Mouse (Mus musculus) heart, adult 2 months (tissue): Measurements from ENCODE around the gene Tom1l1. TPM values are rescaled to one million over a fixed set of nuclear protein-coding genes. Genes with fewer than 3 reads are reported as not detected.
A peak's percentile ranks its signal among the peaks of the same experiment; 100 is the strongest.

Experiments used
- DNase-seq, 2 experiments: peaks; one replicate each; pipeline ENCODE4 v3.0.0; 2021
- H3K27ac ChIP-seq: fragments of 200-600 bp; 2 replicates; pipeline ENCODE4 v1.8.1; 2022
- H3K27me3 ChIP-seq: fragments of 200-500 bp; 2 replicates; pipeline ENCODE4 v1.6.1; 2012; ENCODE audit warnings: mild to moderate bottlenecking, low read length, inconsistent platforms, mixed read lengths; ENCODE audit not compliant: control insufficient read depth, insufficient read depth
- H3K36me3 ChIP-seq: fragments of 200-500 bp; 2 replicates; pipeline ENCODE4 v1.6.1; 2012; ENCODE audit warnings: low read length, inconsistent platforms; ENCODE audit not compliant: control insufficient read depth, insufficient read depth
- H3K4me1 ChIP-seq: fragments of 200-500 bp; 2 replicates; pipeline ENCODE4 v1.6.1; 2011; ENCODE audit warnings: low read length; ENCODE audit not compliant: control insufficient read depth, insufficient read depth
- H3K4me3 ChIP-seq: fragments of 200-600 bp; 2 replicates; pipeline ENCODE4 v1.8.1; 2022
- H3K79me2 ChIP-seq: fragments of 200-500 bp; replicated peaks from 2 replicates; pipeline ENCODE4 v1.6.1; 2012; ENCODE audit warnings: mild to moderate bottlenecking, inconsistent platforms, low read length, moderate library complexity, mixed read lengths; ENCODE audit not compliant: control insufficient read depth, insufficient read depth
- H3K9ac ChIP-seq: fragments of 200-500 bp; 2 replicates; pipeline ENCODE4 v1.6.1; 2012; ENCODE audit warnings: low read depth, mild to moderate bottlenecking, control low read depth, inconsistent platforms, low read length, mixed read lengths
- CTCF ChIP-seq: fragments of 200-600 bp; IDR thresholded peaks from 2 replicates; pipeline ENCODE4 v1.8.1; 2022; ENCODE audit warnings: antibody characterized with exemption, mild to moderate bottlenecking, moderate library complexity
- EP300 ChIP-seq: fragments of 200-500 bp; IDR thresholded peaks from 2 replicates; pipeline ENCODE4 v1.6.1; 2011; ENCODE audit warnings: low read depth, low read length, control low read depth; ENCODE audit not compliant: insufficient read depth
- POLR2A ChIP-seq: fragments of 200-500 bp; IDR thresholded peaks from 2 replicates; pipeline ENCODE4 v1.6.1; 2011; ENCODE audit warnings: mild to moderate bottlenecking, low read depth, low read length, control low read depth; ENCODE audit not compliant: insufficient read depth
- WGBS: fragments of 180-500 bp; shearing (Covaris S2); methylation state at CpG from one replicate; pipeline ENCODE4 v1.1.7; 2018; 5-methylcytosine and 5-hydroxymethylcytosine counted together
- intact Hi-C: fragments of 180-260 bp; cut with DNase I; formaldehyde crosslinking; loops from one replicate; pipeline ENCODE4 v1.15.1; 2025
- long read RNA-seq: library from polyadenylated mRNA; stranded (forward); transcript quantifications from one replicate; pipeline ENCODE4 v2.0.0, GENCODE M21; 2021
- polyA plus RNA-seq: library from polyadenylated mRNA; depleted of rRNA; stranded (reverse); fragments of >200 nt; gene quantifications from 2 replicates; pipeline ENCODE4 v1.2.3, GENCODE M21; 2012; rRNA removed
- total RNA-seq, 2 experiments: library from RNA; stranded (reverse); gene quantifications; 2 replicates each; pipeline ENCODE4 v1.2.3; 2021

Gene Tom1l1
- total RNA-seq, result 10 to 100 TPM; 15.4 to 16.5 TPM
- 5.6 and 10.0 TPM in 2 replicates for polyA plus RNA-seq
- long read RNA-seq, full-length matches to known transcripts, result 8 of 10 reads
- long read RNA-seq, partial matches to known transcripts, result 0 of 10 reads
- long read RNA-seq, other reads (novel, unspliced or antisense), result 2 of 10 reads

DNA sequence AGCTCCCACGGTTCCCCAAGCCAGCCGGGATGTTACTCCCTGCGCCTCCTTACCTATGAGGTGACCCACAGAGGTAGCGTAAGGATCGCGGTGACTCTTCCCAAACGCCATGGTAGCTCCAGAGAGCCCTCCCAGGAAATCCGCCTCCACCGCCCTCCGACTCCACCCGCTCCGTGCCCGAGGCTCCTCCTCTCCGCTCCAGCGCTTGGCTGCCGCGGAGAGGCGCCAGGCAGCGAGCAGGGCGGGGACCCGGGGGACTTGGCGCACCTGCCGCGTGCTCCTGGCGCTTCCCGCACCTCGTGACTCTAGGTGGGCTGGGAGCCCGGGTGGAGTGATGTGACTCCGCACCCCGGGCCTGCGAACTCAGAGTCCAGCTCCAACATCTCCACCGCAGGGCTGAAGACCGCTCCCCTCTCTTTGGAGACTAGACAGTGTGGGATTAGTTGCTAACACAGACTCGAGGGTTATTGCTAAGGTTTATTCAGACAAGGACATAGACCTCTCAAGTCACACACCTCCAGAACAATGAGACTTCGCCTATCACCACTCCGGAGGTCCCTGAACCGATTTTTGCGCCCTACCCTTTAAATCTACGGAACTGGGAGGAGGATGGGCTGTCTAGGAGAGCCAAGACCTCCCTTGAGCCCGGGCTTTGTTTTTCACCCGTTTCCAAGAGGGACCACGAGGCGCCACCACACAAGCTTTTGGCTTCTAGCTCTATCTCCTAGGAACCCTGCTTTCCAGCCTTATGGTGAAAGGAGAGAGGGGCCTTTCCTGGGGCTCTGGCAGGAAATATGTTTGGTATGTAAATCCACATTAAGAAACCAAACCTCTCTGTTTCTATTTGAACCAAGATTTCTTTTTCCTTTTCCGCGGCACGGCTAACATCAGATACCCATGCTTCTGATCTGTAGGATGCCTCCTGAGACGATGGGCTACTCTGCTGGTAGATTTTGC, at the start of gene Tom1l1:
Gene Tom1l1 (minus strand): TSS at position 907 of the 957 bp plus-strand sequence.
- Histone ChIP-seq H3K27ac (peak within 1 kb of the TSS; percentile 23), H3K27me3 (no peaks in the 10 kb centered on the region; the same call in 1 of the 2 replicates), H3K9ac (peak within 1 kb of the TSS; percentile 47), H3K79me2 (no peaks in the 10 kb centered on the region), H3K4me1 (peaks cover 3% of the 10 kb centered on the region; the same call in 1 of the 2 replicates), H3K36me3 (no peaks in the 10 kb centered on the region), H3K4me3 (peak within 1 kb of the TSS; percentile 60)
- peak; percentile 80 to 85 for DNase-seq
- intact Hi-C loops, result no loop called here
- WGBS, result 7% methylated on average over 46 of the region's 47 CpGs
- TF ChIP-seq POLR2A (peak; percentile 40; the same call in 1 of the 2 replicates), EP300 (no peak)

GRCm38 (mm10) chr11:90733575-90733974, 45.4 kb upstream of the Tom1l1 start:
- Histone ChIP-seq H3K4me1 (no peaks in the 10 kb centered on the region), H3K27me3 (no peaks in the 10 kb centered on the region), H3K36me3 (no peaks in the 10 kb centered on the region), H3K4me3 (no peak overlapping the region), H3K9ac (no peak overlapping the region), H3K79me2 (no peaks in the 10 kb centered on the region), H3K27ac (no peak overlapping the region)
- intact Hi-C loops, result no loop called here
- DNase-seq, result no peak
- 66% methylated on average over 4 of the region's 4 CpGs for WGBS
- no peak for TF ChIP-seq POLR2A
- no peak for TF ChIP-seq EP300
- TF ChIP-seq CTCF, result peak; percentile 22

- peaks cover 2% of the 10 kb centered on the region; the same call in 1 of the 2 replicates for H3K4me1 ChIP-seq
- H3K4me3 ChIP-seq, result no peak overlapping the region
- no peak for DNase-seq
- no peak for TF ChIP-seq CTCF
- TF ChIP-seq POLR2A, result no peak
- no peak for TF ChIP-seq EP300
- no peaks in the 10 kb centered on the region for H3K36me3 ChIP-seq
- H3K79me2 ChIP-seq, result no peaks in the 10 kb centered on the region
- 25% methylated on average over 10 of the region's 10 CpGs for WGBS
- H3K27me3 ChIP-seq, result no peaks in the 10 kb centered on the region
- H3K27ac ChIP-seq, result no peak overlapping the region
- intact Hi-C loops, result no loop called here
- no peak overlapping the region for H3K9ac ChIP-seq
Observed at GRCm38 (mm10) chr11:90727354-90728125, 39.4 kb upstream of the Tom1l1 start.

GRCm38 (mm10) chr11:90726730-90727129, 38.6 kb upstream of the Tom1l1 start:
- Histone ChIP-seq H3K79me2 (no peaks in the 10 kb centered on the region), H3K4me3 (no peak overlapping the region)
- DNase-seq, result no peak

DNA sequence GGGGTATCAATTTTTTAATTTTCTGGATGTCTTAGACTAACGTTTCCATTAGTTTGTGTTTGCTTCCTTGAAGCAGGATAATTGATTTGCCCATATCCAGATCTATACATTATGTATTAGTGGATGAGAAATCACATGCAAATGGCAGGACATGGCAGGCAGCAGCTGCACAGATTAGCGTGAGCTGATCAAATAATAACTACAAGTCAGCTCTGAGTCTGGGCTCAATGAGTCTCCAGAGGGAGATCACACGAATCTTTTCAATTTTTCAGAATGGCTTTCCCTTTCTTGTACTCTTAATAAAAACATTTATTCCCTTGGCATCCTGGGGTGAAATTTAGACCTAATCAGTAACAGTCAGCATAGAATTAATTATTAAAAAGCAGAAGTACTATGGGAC, 34.1 kb upstream of the Tom1l1 start:
- no peak overlapping the region for H3K9ac ChIP-seq
- no peaks in the 10 kb centered on the region for H3K36me3 ChIP-seq
- intact Hi-C loops, result no loop called here
- TF ChIP-seq EP300 (no peak), POLR2A (no peak), CTCF (no peak)
- H3K4me3 ChIP-seq, result no peak overlapping the region
- no peak for DNase-seq
- no peak overlapping the region for H3K27ac ChIP-seq
- no peaks in the 10 kb centered on the region for H3K79me2 ChIP-seq
- H3K27me3 ChIP-seq, result no peaks in the 10 kb centered on the region
- WGBS, result 91% methylated on average over 3 of the region's 3 CpGs
- peaks cover 1% of the 10 kb centered on the region; the same call in 1 of the 2 replicates for H3K4me1 ChIP-seq

More at GRCm38 (mm10) chr11:90726730-90727129, 38.6 kb upstream of the Tom1l1 start:
- intact Hi-C loops, result no loop called here
- H3K9ac ChIP-seq, result no peak overlapping the region
- no peaks in the 10 kb centered on the region for H3K36me3 ChIP-seq
- no peak overlapping the region for H3K27ac ChIP-seq
- no peak for TF ChIP-seq EP300
- TF ChIP-seq POLR2A, result no peak
- no peak for TF ChIP-seq CTCF
- 35% methylated on average over 10 of the region's 10 CpGs for WGBS
- no peaks in the 10 kb centered on the region for H3K27me3 ChIP-seq
- H3K4me1 ChIP-seq, result peaks cover 2% of the 10 kb centered on the region; the same call in 1 of the 2 replicates
